Mouse (Mus musculus): Measurements from ENCODE around the gene Pip4k2a.
"Not testable (repeated sequence)": the region's sequence is repeated elsewhere in the genome, so short reads cannot be mapped to it uniquely, and the experiment has no call there.

Gene Pip4k2a

GRCm38 (mm10) chr2:18921570-18922180 lies 76.3 kb downstream of the Pip4k2a start:
- DNase-seq: no peak

- no peak for DNase-seq
Observed at GRCm38 (mm10) chr2:18920461-18920877, 77.5 kb downstream of the Pip4k2a start.

GRCm38 (mm10) chr2:18919797-18920354 lies 78.0 kb downstream of the Pip4k2a start:
- DNase-seq: no peak

GRCm38 (mm10) chr2:18917838-18918237 lies 80.1 kb downstream of the Pip4k2a start:
- DNase-seq: no peak

GRCm38 (mm10) chr2:18917380-18917750 lies 80.6 kb downstream of the Pip4k2a start:
- no peak for DNase-seq

- DNase-seq: peak; percentile 63
Observed at GRCm38 (mm10) chr2:18916615-18917379, 81.1 kb downstream of the Pip4k2a start.

- peak; percentile 24 for DNase-seq
Observed at GRCm38 (mm10) chr2:18916042-18916407, 81.9 kb downstream of the Pip4k2a start.

- no peak for DNase-seq
Observed at GRCm38 (mm10) chr2:18915372-18916041, 82.4 kb downstream of the Pip4k2a start.

GRCm38 (mm10) chr2:18914750-18915149 lies 83.2 kb downstream of the Pip4k2a start:
- no peak for DNase-seq

GRCm38 (mm10) chr2:18913642-18914041 lies 84.3 kb downstream of the Pip4k2a start:
- DNase-seq: no peak

- DNase-seq: no peak
Observed at GRCm38 (mm10) chr2:18911251-18911934, 86.5 kb downstream of the Pip4k2a start.

- DNase-seq: no peak
Observed at GRCm38 (mm10) chr2:18910209-18910608, 87.7 kb downstream of the Pip4k2a start.

GRCm38 (mm10) chr2:18909713-18910112 lies 88.2 kb downstream of the Pip4k2a start:
- DNase-seq: no peak

GRCm38 (mm10) chr2:18907269-18907668 lies 90.7 kb downstream of the Pip4k2a start:
- no peak for DNase-seq

GRCm38 (mm10) chr2:18906421-18907084 lies 91.4 kb downstream of the Pip4k2a start:
- peak; percentile 12 for DNase-seq

- peak; percentile 6 for DNase-seq
Observed at GRCm38 (mm10) chr2:18903301-18904068, 94.4 kb downstream of the Pip4k2a start.

GRCm38 (mm10) chr2:18901133-18901532 lies 96.8 kb downstream of the Pip4k2a start:
- DNase-seq: no peak

GRCm38 (mm10) chr2:18900635-18901034 lies 97.3 kb downstream of the Pip4k2a start:
- peak; percentile 15 for DNase-seq

GRCm38 (mm10) chr2:18897742-18898256 lies 100.1 kb downstream of the Pip4k2a start:
- no peak for DNase-seq

- DNase-seq: no peak
Observed at GRCm38 (mm10) chr2:18896015-18896414, 101.9 kb downstream of the Pip4k2a start.

GRCm38 (mm10) chr2:18893336-18893735 lies 104.6 kb downstream of the Pip4k2a start:
- DNase-seq: not testable (repeated sequence)
